Mouse (Mus musculus) cortical plate, adult 2 months (tissue): ENCODE results near the gene Msl2.

Experiments used
- CTCF ChIP-seq: fragments of 200-500 bp; IDR thresholded peaks from 2 replicates; pipeline ENCODE4 v1.5.1; 2011; ENCODE audit warnings: mild to moderate bottlenecking, control low read depth, low read length; ENCODE audit not compliant: insufficient read depth; ENCODE audit errors: extremely low read depth
- POLR2A ChIP-seq: fragments of 200-500 bp; IDR thresholded peaks from 2 replicates; pipeline ENCODE4 v1.6.1; 2011; ENCODE audit warnings: mild to moderate bottlenecking, low read length, control low read depth; ENCODE audit not compliant: insufficient read depth; ENCODE audit errors: extremely low read depth

DNA sequence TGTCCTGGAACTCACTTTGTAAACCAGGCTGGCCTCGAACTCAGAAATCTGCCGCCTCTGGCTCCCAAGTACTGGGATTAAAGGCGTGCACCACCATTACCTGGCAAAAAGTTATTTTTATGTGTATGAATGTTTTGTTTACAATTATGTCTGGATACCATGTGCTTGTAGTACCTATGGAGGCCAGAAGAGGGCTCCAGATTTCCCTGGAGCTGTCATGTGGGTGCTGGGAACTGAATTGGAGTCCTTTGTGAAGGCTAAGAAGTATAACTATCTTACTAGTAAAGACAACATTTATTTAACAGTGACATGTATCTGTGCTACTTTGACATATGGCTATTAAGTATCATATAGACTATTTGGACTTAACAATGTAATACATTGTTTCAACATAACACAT, 4.1 kb upstream of the Msl2 start:
- TF ChIP-seq CTCF (no peak), POLR2A (no peak)
